Mouse (Mus musculus) brain, embryonic 14.5 days (tissue): Measurements from ENCODE around the gene Ttc25. TPM values are rescaled to one million over a fixed set of nuclear protein-coding genes. Genes with fewer than 3 reads are reported as not detected.
A peak's percentile ranks its signal among the peaks of the same experiment; 100 is the strongest.

Source experiments
- DNase-seq: peaks from one replicate; pipeline ENCODE4 v3.0.0-alpha.2; 2011; ENCODE audit warnings: low read depth
- CTCF ChIP-seq: fragments of 200-500 bp; IDR thresholded peaks from 2 replicates; pipeline ENCODE4 v1.5.1; 2012; ENCODE audit warnings: inconsistent platforms, mild to moderate bottlenecking, moderate library complexity, borderline replicate concordance; ENCODE audit not compliant: insufficient read depth, insufficient read length; ENCODE audit errors: extremely low read depth
- POLR2A ChIP-seq: fragments of 200-500 bp; IDR thresholded peaks from 2 replicates; pipeline ENCODE4 v1.6.1; 2012; ENCODE audit warnings: mild to moderate bottlenecking, inconsistent platforms, borderline replicate concordance; ENCODE audit not compliant: poor library complexity, insufficient read depth, insufficient read length, severe bottlenecking; ENCODE audit errors: extremely low read depth
- polyA plus RNA-seq: library from polyadenylated mRNA; depleted of rRNA; stranded (reverse); fragments of >200 nt; gene quantifications from 2 replicates; pipeline ENCODE4 v1.2.3, GENCODE M21; 2012

The Ttc25 gene
- polyA plus RNA-seq, 1 experiment, result 2.8 TPM

DNA sequence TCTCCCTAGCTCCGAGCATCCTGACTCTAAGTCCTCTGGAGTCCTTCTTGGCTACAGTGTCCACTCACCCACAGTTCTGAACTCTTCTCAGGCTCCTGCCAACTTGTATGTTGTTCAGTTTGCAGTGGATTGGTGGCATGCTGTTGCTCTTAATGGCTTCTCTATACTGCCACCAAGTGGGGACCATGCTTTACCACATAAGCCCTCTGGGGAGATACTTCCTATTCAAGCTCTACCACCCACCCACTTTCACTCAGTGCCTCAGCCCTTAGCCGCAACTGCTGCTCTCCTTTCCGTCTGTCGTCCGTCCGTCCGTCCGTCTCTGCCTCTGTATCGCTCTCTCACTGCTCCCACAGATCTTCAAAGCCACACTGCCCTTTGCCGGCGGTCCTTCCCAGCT is 10.2 kb downstream of the Ttc25 start:
- peak; percentile 88 for DNase-seq
- TF ChIP-seq CTCF (peak; percentile 65; the same call in 1 of the 2 replicates), POLR2A (no peak)

DNA sequence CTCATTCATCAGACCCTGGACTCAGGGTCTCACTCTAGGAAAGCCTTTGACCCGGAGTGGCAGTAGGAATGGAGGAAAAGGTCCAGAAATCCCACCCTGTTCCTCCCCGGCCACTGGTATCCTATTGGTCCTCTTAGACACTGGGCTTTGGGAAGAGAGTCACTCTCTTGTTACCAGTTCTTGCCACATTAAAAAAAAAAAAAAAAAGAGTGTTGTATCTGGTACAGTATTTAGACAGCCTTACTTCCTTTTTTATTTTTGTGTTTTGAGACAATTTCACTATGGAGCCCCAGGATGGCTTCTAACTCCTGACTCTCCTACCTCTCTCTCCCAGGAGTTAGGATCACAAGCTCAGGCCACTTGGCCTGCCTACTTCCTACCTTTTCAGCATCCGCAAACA is 12.2 kb downstream of the Ttc25 start:
- no peak for TF ChIP-seq CTCF
- no peak for TF ChIP-seq POLR2A
- no peak for DNase-seq

DNA sequence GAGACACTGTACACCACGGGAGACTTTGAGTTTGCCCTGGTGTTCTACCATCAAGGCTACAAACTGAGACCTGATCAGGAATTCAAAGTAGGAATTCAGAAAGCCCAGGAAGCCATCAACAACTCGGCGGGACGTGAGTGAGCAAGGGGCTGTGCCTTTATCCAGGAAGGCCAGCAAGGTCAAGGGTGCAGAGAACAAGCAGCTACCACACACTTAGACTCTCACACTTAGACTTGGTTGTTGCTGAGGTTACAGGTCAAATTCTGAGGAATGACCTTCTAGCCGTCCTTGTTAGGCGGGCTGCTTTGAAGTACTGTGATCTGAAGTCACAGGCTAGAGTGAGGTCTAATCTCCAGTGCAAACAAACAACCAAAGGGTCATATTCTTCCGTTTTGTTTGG is 14.1 kb downstream of the Ttc25 start:
- DNase-seq, result no peak
- no peak for TF ChIP-seq CTCF
- no peak for TF ChIP-seq POLR2A

DNA sequence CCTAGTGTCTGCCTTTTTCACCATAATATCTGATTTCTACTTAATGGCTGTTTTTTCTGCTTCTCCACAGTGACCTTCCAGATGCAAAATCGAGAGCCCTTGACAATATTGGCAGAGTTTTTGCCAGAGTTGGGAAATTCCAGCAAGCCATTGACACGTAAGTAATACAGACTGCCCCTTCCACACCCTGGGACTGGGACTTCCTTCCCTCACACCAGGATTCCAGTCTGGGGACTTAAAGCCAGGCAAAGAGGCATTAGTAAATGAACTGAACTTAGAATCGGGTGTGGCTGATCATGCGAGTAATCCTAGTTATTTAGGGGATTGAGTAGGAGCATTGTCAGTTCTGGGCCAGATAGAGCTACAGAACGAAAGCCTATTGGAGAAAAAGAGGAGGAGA is 16.3 kb downstream of the Ttc25 start:
- TF ChIP-seq CTCF (no peak), POLR2A (no peak)

DNA sequence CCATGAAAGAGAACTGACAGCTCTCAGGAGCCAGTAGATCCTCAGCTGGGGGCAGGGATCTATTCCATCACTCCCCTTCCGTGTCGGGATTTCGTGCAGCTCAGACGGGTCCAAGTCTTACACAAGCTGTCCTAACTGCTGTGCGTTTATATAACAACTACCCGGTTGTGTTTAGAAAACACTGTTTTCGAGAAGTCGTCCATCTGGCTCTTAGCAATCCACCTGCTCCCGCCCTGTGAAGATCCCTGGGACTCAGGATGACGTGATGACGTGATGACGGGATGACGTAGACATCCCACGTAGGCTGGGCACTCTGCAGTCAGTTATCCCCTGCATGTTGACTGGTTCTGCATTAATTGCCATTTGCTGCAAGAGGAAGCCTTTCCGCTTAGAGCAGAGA is 18.9 kb downstream of the Ttc25 start:
- TF ChIP-seq CTCF (no peak), POLR2A (no peak)
- peak; percentile 83 for DNase-seq

More for the DNA sequence above, 16.3 kb downstream of the Ttc25 start:
- DNase-seq, result no peak

DNA sequence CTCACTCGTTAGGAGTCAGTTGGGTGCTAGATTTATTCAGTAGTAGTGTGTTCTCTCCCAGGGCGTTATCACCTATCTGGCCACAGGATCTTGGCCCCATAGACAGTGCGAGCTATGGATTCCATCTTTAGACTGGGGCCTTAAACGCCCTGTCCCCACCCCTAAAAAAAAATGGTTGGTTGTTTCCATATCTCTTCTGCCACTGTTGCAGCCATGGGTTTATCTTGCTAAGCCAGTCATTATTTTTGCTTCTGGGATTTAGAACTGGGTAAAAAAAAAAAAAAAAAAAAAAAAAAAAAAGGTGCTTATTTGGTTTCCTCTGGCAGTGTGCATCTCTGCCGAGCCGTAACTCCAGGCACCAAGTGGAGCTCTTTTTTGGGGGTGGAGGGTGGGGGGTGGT is 19.3 kb downstream of the Ttc25 start:
- no peak for DNase-seq
- TF ChIP-seq POLR2A (no peak), CTCF (no peak)

DNA sequence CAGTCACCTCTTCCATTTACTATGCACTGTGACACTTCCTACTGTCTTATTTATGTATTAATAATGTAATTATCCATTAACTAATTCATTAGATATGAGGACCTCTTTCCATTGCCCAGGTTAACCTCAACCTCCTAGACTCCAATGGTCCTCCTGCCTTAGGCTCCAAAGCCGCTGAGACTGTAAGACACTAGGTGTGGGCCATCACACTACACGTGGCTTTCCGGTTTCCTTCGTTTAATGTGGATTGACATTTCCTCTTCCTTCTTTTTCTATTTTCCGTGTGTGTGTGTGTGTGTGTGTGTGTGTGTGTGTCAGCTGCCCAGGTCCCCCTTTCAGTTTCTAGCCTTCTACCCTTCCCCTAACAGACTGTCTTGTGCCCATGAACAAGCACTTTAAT is 21.8 kb downstream of the Ttc25 start:
- no peak for TF ChIP-seq POLR2A
- TF ChIP-seq CTCF, result no peak
- DNase-seq, result no peak

DNA sequence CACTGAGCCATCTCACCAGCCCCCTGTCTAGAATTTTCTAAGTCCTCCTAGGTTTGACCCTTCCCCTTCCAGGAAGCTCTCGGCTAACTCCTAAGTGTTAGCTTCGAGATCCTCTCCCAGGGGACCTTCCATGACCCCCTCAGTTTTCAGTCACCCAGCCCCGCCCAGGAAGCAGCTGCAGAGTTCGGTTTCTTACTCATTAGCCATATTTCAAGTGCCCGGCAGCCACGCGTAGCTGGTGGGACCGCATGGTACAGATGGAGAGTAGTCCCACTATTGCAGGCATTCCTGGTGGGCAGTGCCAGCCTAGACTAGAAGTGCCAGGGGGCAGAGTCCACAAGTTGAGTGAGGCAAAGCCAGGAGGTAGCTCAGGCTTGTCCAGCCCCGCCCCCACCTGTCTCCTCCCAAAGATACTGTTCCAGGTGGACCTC is 22.4 kb downstream of the Ttc25 start:
- TF ChIP-seq CTCF, result no peak
- no peak for TF ChIP-seq POLR2A
- no peak for DNase-seq

DNA sequence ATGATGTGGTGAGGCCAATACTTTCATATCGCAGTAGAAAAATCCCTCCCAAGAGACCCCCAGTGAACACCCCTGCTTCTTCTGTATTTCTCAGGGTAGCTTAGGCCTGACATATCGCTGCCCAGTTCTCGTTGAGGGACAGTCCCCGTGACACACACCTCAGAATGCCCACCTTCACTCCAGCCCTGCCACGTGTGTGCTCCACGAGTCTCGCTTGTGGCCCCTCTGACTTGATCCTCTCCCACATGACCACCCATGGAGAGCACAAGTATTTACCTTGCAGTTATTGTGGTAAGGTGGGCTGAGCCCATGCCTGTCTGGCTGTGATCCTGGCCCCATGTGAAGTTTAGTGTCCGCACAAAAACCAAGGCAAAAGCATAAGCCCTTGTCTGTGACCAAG is 23.3 kb downstream of the Ttc25 start:
- TF ChIP-seq POLR2A (no peak), CTCF (no peak)
- DNase-seq, result no peak

DNA sequence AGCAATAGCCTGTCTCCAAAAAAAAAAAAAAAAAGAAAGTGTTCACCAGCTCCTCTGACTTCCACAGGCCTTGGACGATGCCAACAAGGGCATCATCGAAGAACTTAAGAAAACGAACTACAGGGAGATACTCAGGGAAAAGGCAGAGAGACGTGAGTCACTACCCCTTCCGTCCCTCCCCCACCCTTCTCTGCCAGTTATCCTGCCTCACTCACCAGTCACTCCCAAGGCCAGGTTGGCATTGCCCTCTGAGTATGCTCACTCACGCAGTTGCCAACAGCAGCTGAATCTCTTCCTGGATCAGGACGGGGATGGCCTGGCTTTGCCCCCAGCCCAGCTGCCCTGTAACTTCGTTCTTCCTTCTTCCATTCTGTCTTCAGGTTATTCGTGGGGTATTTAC is 24.4 kb downstream of the Ttc25 start:
- TF ChIP-seq CTCF (no peak), POLR2A (no peak)

DNA sequence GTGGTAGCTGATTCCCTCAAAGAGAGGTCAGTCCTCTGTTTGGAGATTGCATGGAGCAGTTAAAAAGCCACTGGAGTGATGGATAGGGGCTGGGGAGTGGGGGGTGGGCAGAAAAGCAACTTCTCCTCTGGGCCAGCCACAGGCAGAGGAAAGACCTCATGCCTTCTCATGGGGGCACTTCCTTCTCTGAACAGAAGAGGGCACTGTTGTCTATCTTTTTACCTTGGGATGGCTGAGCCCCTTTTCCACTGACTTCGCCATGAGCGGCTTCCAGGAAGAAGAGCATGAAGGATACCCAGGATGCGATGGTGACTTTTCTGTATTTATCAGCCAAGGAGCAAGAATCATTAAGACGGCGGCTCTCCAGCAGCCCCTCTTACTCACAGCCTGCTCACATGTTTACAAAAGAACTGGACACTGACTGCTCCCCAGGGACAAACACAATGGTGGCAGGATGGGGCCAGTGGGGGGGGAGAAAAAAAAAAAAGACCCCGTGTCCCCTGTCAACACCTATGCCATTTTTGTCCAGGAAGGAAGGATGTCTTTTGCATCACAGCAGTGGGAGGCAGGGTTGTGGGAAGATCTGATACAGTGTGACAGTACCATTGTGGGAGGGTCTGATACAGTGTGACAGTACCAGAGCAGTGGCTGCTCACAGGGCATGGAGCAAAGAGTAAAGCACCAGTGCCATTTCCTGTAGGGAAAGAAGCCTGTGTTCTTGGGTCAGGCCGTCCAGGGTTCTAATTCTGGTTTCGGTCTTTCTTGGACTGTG is 25.2 kb downstream of the Ttc25 start:
- no peak for TF ChIP-seq POLR2A
- peak; percentile 93 for TF ChIP-seq CTCF
- DNase-seq, result peak; percentile 88

More for the DNA sequence above, 24.4 kb downstream of the Ttc25 start:
- DNase-seq, result no peak

DNA sequence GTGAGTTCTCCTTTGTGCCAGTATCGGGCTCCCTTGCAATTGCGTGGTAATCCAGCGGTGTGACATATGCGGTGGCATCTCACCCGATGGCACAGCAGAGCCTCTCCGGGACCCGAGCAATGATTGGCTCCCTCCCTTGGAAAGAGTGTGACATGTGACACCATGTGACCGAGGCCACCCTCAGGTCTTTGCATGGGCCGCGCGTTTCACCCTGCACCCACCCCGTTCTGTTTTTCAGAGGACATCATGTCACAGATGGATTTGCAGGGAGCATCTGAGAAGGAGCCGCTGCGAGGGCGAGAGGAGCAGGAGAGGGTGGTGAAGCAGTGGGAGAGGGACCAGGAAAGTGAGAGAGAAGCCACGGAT is 25.8 kb downstream of the Ttc25 start:
- TF ChIP-seq CTCF, result no peak
- TF ChIP-seq POLR2A, result no peak
- peak; percentile 33 for DNase-seq
